Comparison of ENCODE assay signal across 8 mouse cellular contexts in genomic region chr13:54302351-54303070, GRCm38 (mm10).
DNase-seq lines count a peak whose midpoint lies in the region; ATAC-seq and TF ChIP-seq lines count a peak whose summit lies in the region.

No protein-coding gene starts in this region.

- peak overlapping the region; percentile 97 for H3K4me2 ChIP-seq in kidney, embryonic 14.5 days (replicated peaks; ENCODE audit: low read depth, low read length)
- H3K4me2 ChIP-seq in lung, embryonic 14.5 days: peak overlapping the region; percentile 75

- peak; percentile 57 for ATAC-seq in kidney, embryonic 14.5 days (ENCODE audit: low FRiP score, low TSS enrichment)
- ATAC-seq in lung, embryonic 14.5 days (ENCODE audit: insufficient read depth): peak; percentile 68
- no peak for ATAC-seq in activated CD4-positive, CD25-positive, alpha-beta regulatory T cell, adult 4 months

- peaks cover 28% of the 10 kb centered on the region for H3K4me1 ChIP-seq in heart, embryonic 10.5 days
- H3K4me1 ChIP-seq in kidney, embryonic 14.5 days (ENCODE audit: control insufficient read depth, insufficient read depth, low read length): peaks cover 7% of the 10 kb centered on the region
- peaks cover 25% of the 10 kb centered on the region for H3K4me1 ChIP-seq in lung, embryonic 14.5 days (ENCODE audit: insufficient read depth)

- H3K36me3 ChIP-seq in heart, embryonic 10.5 days: no peaks in the 10 kb centered on the region
- H3K36me3 ChIP-seq in kidney, embryonic 14.5 days (ENCODE audit: control insufficient read depth, insufficient read depth, low read length): no peaks in the 10 kb centered on the region
- H3K36me3 ChIP-seq in lung, embryonic 14.5 days (ENCODE audit: insufficient read depth): no peaks in the 10 kb centered on the region

- peak overlapping the region; percentile 96 for H3K9ac ChIP-seq in kidney, embryonic 14.5 days (ENCODE audit: low read depth, low read length)
- peak overlapping the region; percentile 93 for H3K9ac ChIP-seq in lung, embryonic 14.5 days

- DNase-seq in 416B (ENCODE audit: low read depth) (peak; percentile 48), MN1 (ENCODE audit: low spot score) (peak; percentile 59)
- DNase-seq in cerebellum, postnatal 36 days: peak; percentile 61 to 66
- peak; percentile 81 for DNase-seq in heart, embryonic 10.5 days (ENCODE audit: low spot score)
- peak; percentile 65 for DNase-seq in lung, embryonic 14.5 days
- peak; percentile 33 for DNase-seq in ovary, postnatal 14 days (ENCODE audit: low spot score)

- H3K9me3 ChIP-seq in heart, embryonic 10.5 days: no peaks in the 10 kb centered on the region
- no peaks in the 10 kb centered on the region for H3K9me3 ChIP-seq in kidney, embryonic 14.5 days (ENCODE audit: control insufficient read depth, low read length)
- H3K9me3 ChIP-seq in lung, embryonic 14.5 days (ENCODE audit: low read depth, low read length): no peaks in the 10 kb centered on the region

- WGBS in heart, embryonic 10.5 days: 1% methylated on average over 47 of the region's 58 CpGs
- WGBS in kidney, embryonic 14.5 days: under 1% methylated on average over 50 of the region's 58 CpGs
- WGBS in lung, embryonic 14.5 days: under 1% methylated on average over 58 of the region's 58 CpGs

- peaks cover 19% of the 10 kb centered on the region for H3K27me3 ChIP-seq in heart, embryonic 10.5 days (ENCODE audit: insufficient read depth, poor library complexity, severe bottlenecking)
- H3K27me3 ChIP-seq in kidney, embryonic 14.5 days (ENCODE audit: control insufficient read depth, insufficient read depth, low read length): no peaks in the 10 kb centered on the region
- no peaks in the 10 kb centered on the region for H3K27me3 ChIP-seq in lung, embryonic 14.5 days (ENCODE audit: insufficient read depth, low read length)

- peak overlapping the region; percentile 94 for H3K4me3 ChIP-seq in heart, embryonic 10.5 days
- H3K4me3 ChIP-seq in kidney, embryonic 14.5 days (ENCODE audit: low read length): peak overlapping the region; percentile 83
- H3K4me3 ChIP-seq in lung, embryonic 14.5 days (ENCODE audit: low read depth, low read length): peak overlapping the region; percentile 77

- TF ChIP-seq CTCF in lung, embryonic 14.5 days (IDR thresholded peaks at IDR 0.05; ENCODE audit: low read depth): 0 out of 2 replicates have a peak, but pooled peaks have one; percentile 2

- H3K27ac ChIP-seq in heart, embryonic 10.5 days: peak overlapping the region; percentile 99
- peak overlapping the region; percentile 99 for H3K27ac ChIP-seq in kidney, embryonic 14.5 days (ENCODE audit: low read depth, low read length)
- peak overlapping the region; percentile 100 for H3K27ac ChIP-seq in lung, embryonic 14.5 days (ENCODE audit: low read depth)
